Mouse (Mus musculus) kidney, embryonic 16.5 days (tissue): ENCODE data around the gene Slc18a3. TPM values are rescaled to one million over a fixed set of nuclear protein-coding genes. Genes with fewer than 3 reads are reported as not detected.

Source experiments
- ATAC-seq: fragments of 200-750 bp; cut with Nextera tagmentation; 2 replicates; pipeline ENCODE4 v1.8.0; 2017; ENCODE audit warnings: moderate TSS enrichment; ENCODE audit not compliant: low FRiP score, low TSS enrichment
- H3K27ac ChIP-seq: fragments of 300-500 bp; sonication (generic); 2 replicates; pipeline ENCODE4 v1.5.1; 2014; ENCODE audit warnings: low read length
- H3K27me3 ChIP-seq: fragments of 300-500 bp; sonication (generic); 2 replicates; pipeline ENCODE4 v1.6.1; 2014; ENCODE audit warnings: low read length, control low read depth, mixed read lengths; ENCODE audit not compliant: insufficient read depth
- H3K36me3 ChIP-seq: fragments of 300-500 bp; sonication (generic); 2 replicates; pipeline ENCODE4 v1.6.1; 2014; ENCODE audit warnings: low read length, control low read depth, mixed read lengths; ENCODE audit not compliant: insufficient read depth
- H3K4me1 ChIP-seq: fragments of 300-500 bp; sonication (generic); 2 replicates; pipeline ENCODE4 v1.6.1; 2014; ENCODE audit warnings: low read length, control low read depth, mixed read lengths; ENCODE audit not compliant: insufficient read depth
- H3K4me2 ChIP-seq: fragments of 300-500 bp; sonication (generic); replicated peaks from 2 replicates; pipeline ENCODE4 v1.6.1; 2014; ENCODE audit warnings: low read depth, low read length
- H3K4me3 ChIP-seq: fragments of 300-500 bp; sonication (generic); 2 replicates; pipeline ENCODE4 v1.5.1; 2014; ENCODE audit warnings: mild to moderate bottlenecking, low read length
- H3K9ac ChIP-seq: fragments of 300-500 bp; sonication (generic); replicated peaks from 2 replicates; pipeline ENCODE4 v1.6.1; 2014; ENCODE audit warnings: low read length
- H3K9me3 ChIP-seq: fragments of 300-500 bp; sonication (generic); 2 replicates; pipeline ENCODE4 v1.6.1; 2016; ENCODE audit warnings: low read length, control low read depth
- WGBS: fragments of 180-500 bp; shearing (Covaris S2); extraction: QIAGEN DNeasy Blood & Tissue Kit; methylation state at CpG from one replicate; pipeline ENCODE4 v1.1.7; 2014; 5-methylcytosine and 5-hydroxymethylcytosine counted together
- polyA plus RNA-seq: library from polyadenylated mRNA; unstranded; fragments of >200 nt; fragmentation: Nextera tagmentation; extraction: Ambion mirVana; gene quantifications from 2 replicates; pipeline ENCODE4 v1.2.1, GENCODE M21; 2015

Slc18a3 gene
- polyA plus RNA-seq, 1 experiment from 2014 or later = 0.29 TPM

DNA sequence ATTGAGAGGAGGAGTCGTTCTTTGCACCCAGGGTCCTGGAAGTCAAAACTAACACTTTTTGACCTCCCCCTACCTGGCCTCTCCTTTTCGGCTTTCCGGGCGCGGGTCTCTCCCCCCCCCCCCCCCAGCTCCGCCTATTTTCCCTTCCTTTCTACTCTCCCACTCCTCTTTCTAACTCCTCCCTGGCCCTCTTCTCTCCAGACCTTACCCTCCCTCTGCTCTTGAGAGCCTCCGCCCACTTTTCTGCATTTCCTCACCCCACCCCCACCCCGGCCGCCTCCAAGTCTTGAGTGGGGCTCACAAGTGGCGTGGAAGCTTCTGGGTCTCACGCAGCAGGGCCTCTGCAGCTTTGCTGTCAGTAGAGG is 838 bp upstream of the Slc18a3 start:
- H3K9ac ChIP-seq = no peak overlapping the region
- WGBS = 2% methylated on average over 6 of the region's 11 CpGs
- no peak for ATAC-seq
- no peak overlapping the region for H3K27ac ChIP-seq
- no peak overlapping the region for H3K4me3 ChIP-seq
- no peak overlapping the region; the same call in 1 of the 2 replicates for H3K4me2 ChIP-seq
- H3K27me3 ChIP-seq = peaks cover 70% of the 10 kb centered on the region
- no peaks in the 10 kb centered on the region for H3K36me3 ChIP-seq
- H3K4me1 ChIP-seq = no peaks in the 10 kb centered on the region
- H3K9me3 ChIP-seq = no peaks in the 10 kb centered on the region

DNA sequence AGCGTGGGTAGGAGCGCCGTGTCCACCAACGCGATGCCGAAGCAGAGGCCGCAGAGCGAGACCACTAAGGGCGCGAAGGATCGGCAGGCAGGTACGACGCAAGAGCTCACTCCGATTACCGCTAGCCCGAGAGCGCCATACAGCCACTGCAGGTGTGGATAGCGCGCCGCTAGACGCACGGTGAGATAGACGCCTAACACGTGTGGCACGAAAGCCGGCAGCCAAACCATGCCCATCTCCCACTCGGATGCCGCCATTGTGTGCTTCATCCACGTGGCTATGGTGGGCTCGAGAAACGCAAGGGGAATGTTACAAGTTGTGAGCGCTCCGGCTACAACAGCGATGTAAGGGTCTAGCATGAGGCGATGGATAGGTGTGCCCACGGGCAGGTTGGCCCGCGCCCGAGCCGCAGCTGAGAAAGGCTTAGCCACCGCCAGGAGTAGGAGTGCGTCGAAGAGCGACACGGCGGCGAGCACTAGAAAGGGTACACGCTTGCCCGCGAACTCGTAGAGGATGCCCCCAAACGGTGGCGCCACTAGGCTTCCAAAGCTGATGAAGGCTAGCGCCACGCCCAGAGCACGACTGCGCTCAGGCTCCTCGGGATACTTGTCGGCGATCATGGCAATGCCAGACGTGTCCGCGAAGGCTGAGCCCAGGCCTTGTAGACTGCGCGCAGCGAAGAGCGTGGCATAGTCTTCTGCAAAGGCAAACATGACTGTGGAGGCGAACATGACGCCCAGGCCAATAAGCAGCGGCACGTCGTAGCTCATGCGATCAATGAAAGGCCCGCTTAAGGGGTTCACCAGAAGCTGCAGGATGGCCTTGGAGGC is 1.2 kb downstream of the Slc18a3 start:
- 3% methylated on average over 74 of the region's 74 CpGs for WGBS

DNA sequence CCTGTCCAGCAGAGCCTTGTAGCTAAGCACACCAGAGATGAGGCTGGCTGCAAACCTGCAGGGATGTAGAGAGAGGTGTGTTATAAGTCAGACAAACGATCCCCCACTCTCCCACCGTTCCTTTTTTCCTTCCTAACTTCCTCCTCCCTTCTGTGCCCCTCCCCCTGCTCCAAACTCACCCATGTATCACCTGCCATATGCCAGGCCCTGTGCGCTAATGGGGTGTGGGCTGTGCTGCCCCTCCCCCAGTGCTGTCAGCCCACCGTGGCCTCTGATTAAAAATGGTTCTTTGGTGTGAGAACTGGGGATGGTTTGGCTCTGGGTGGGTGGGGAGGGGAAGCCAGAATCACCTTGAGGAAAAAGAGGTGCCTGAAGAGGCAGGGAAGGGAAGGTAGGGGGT is 12.1 kb downstream of the Slc18a3 start:
- Histone ChIP-seq H3K4me1 (no peaks in the 10 kb centered on the region), H3K9me3 (no peaks in the 10 kb centered on the region), H3K4me3 (no peak overlapping the region), H3K4me2 (no peak overlapping the region), H3K27ac (no peak overlapping the region), H3K9ac (no peak overlapping the region), H3K27me3 (peaks cover 12% of the 10 kb centered on the region), H3K36me3 (no peaks in the 10 kb centered on the region)
- 8% methylated on average over 4 of the region's 4 CpGs for WGBS
- ATAC-seq = no peak

More for the DNA sequence above, 1.2 kb downstream of the Slc18a3 start:
- no peak for ATAC-seq
- no peaks in the 10 kb centered on the region for H3K36me3 ChIP-seq
- no peak overlapping the region for H3K9ac ChIP-seq
- no peak overlapping the region for H3K27ac ChIP-seq
- H3K4me3 ChIP-seq = no peak overlapping the region; the same call in 1 of the 2 replicates
- peaks cover 91% of the 10 kb centered on the region for H3K27me3 ChIP-seq
- no peak overlapping the region for H3K4me2 ChIP-seq
- H3K9me3 ChIP-seq = no peaks in the 10 kb centered on the region
- H3K4me1 ChIP-seq = no peaks in the 10 kb centered on the region

DNA sequence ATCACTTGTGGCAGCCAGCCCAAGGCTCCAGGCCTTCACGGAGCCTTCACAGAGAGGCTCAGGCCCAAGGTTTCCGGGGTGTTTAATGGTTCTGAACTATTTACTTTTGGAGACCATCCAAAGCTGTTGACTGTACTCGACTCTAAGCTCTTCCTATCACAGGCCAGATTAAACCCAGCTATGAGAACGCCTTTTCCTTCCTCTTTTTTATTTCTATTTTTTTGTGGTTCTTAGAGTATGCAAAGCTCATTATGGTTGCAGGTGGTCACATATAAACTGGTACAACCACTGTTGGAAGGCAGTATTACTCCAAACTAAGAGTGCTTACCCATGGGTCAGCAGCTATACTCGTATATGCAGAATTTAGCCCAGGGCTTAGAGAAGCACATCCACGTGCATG is 17.7 kb downstream of the Slc18a3 start:
- 82% methylated on average over 6 of the region's 6 CpGs for WGBS
- no peaks in the 10 kb centered on the region for H3K4me1 ChIP-seq
- ATAC-seq = no peak
- H3K27me3 ChIP-seq = no peaks in the 10 kb centered on the region
- no peak overlapping the region for H3K27ac ChIP-seq
- no peaks in the 10 kb centered on the region for H3K9me3 ChIP-seq
- no peak overlapping the region for H3K4me2 ChIP-seq
- no peak overlapping the region for H3K4me3 ChIP-seq
- H3K36me3 ChIP-seq = no peaks in the 10 kb centered on the region
- H3K9ac ChIP-seq = no peak overlapping the region

DNA sequence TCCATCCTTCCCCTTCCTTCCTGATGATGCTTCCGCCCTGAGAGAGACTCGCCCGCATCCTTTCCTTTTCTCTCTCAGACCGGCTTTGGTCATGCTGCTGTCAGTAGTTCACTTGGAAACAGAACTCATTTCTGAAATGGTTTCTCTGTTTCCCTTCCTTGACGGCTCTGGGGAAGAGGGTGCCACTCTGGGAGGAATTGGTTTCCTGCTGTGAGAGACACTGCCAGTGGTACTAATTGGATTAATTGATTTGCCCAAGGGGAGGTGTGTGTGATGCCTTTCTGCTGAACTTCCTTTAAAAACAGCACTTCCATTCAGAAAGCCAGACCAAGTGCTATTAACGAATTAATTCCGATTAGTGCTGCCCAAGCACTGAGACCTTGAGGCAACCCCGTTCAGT is 21.2 kb downstream of the Slc18a3 start:
- no peak for ATAC-seq
- WGBS = 48% methylated on average over 8 of the region's 8 CpGs

DNA sequence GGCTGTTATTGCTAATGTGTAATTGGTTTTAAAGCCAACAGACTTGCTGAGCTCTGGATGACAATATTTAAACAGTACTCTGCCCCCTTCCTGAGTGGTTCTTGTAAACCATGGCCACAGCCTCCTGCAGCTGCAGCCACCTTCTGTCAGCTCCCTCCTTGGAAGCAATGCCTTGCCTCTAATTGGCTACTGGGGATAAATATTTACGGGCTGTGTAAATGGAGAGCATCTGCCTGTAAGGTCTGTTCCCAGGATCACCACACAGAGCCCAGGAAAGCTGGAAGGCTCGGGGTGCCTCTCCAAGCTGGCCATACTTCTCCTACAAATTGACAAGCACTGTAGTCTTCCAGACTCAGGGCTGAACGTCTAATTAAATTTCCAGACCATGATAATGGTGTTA is 24.9 kb downstream of the Slc18a3 start:
- no peak overlapping the region for H3K27ac ChIP-seq
- H3K36me3 ChIP-seq = no peaks in the 10 kb centered on the region
- H3K9ac ChIP-seq = no peak overlapping the region
- no peak for ATAC-seq
- no peak overlapping the region for H3K4me2 ChIP-seq
- H3K4me1 ChIP-seq = no peaks in the 10 kb centered on the region
- H3K27me3 ChIP-seq = no peaks in the 10 kb centered on the region
- H3K4me3 ChIP-seq = no peak overlapping the region
- no peaks in the 10 kb centered on the region for H3K9me3 ChIP-seq
- WGBS = 27% methylated on average over 3 of the region's 3 CpGs

More for the DNA sequence above, 21.2 kb downstream of the Slc18a3 start:
- no peaks in the 10 kb centered on the region for H3K9me3 ChIP-seq
- no peak overlapping the region for H3K9ac ChIP-seq
- no peaks in the 10 kb centered on the region for H3K36me3 ChIP-seq
- H3K27ac ChIP-seq = no peak overlapping the region
- no peaks in the 10 kb centered on the region for H3K4me1 ChIP-seq
- no peak overlapping the region for H3K4me3 ChIP-seq
- no peak overlapping the region for H3K4me2 ChIP-seq
- no peaks in the 10 kb centered on the region for H3K27me3 ChIP-seq

DNA sequence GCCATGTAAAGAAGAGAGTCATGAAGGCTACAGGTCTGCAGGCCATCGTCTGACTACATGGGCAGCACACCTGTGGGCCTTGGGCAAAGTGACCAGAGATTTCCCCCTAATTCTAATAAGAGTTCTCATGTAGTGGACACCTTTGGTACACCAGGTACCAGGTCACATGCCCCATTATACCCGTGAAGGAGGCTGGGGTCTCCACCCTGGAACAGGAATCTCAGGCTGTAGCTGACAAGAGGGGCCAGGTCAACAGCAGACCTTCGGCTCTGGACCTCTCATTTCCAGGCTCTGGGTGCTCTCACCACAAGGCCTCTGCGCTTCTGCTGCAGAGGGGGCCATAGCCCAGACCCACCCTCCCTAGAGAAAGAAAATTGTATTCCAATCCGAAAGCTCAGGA is 25.3 kb downstream of the Slc18a3 start:
- H3K27ac ChIP-seq = no peak overlapping the region
- no peaks in the 10 kb centered on the region for H3K9me3 ChIP-seq
- H3K4me1 ChIP-seq = no peaks in the 10 kb centered on the region
- no peak for ATAC-seq
- no peak overlapping the region for H3K4me2 ChIP-seq
- H3K4me3 ChIP-seq = no peak overlapping the region
- no peaks in the 10 kb centered on the region for H3K36me3 ChIP-seq
- WGBS = 72% methylated on average over 5 of the region's 5 CpGs
- no peak overlapping the region for H3K9ac ChIP-seq
- H3K27me3 ChIP-seq = no peaks in the 10 kb centered on the region

DNA sequence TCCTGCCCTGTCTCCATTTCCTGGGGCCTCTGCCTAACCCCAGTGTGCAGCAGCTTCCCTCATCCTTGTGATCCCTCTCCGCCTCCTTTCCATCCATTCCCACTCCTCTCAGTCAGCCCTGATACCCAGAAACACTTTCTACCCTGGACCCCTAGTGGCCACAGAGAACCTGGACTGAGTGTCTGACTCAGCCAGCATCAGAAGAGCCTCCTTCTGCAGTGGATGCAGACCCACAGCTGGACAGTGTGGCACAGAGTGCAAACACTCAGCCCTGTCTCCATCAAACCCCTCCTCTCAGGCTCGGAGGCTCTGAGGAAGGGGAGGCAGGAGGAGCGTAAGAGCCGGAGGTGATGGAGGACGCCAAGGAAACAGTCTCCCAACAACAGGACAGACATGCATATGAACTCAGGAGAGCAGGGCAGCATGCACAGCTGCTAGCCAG is 27.3 kb downstream of the Slc18a3 start:
- ATAC-seq = no peak
- 49% methylated on average over 5 of the region's 5 CpGs for WGBS
- H3K27ac ChIP-seq = no peak overlapping the region

DNA sequence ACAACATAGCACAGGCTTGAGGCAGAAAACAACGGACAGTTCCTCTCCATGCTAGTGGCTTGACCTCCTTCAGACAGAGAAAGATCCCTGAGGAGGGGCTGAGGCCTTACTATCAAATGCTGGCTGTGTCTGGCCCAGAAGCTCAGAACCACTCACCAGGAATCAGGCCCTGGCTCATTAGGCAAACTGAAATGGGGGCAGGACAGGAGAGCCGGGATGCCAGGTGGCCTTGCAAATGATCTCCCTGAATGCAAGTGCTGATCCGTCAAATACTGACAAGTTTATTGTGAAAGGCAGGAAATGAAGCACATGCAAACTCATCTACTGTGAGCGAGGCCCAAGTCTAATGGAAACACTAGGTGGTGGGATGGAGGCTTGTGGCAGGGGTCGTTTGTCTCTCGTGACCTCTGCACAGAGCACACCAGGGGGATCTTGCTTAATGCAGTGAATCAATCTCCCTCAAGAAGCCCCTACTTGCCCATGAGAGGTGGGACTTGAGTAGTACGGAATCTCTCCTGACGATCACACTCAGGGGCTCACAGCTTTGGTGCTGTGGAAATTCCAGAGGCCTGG is 35.5 kb downstream of the Slc18a3 start:
- Histone ChIP-seq H3K4me2 (no peak overlapping the region), H3K9me3 (no peaks in the 10 kb centered on the region), H3K9ac (no peak overlapping the region), H3K36me3 (no peaks in the 10 kb centered on the region), H3K4me3 (no peak overlapping the region), H3K4me1 (no peaks in the 10 kb centered on the region), H3K27ac (no peak overlapping the region), H3K27me3 (no peaks in the 10 kb centered on the region)
- peak; percentile 42; the same call in 1 of the 2 replicates for ATAC-seq
- 16% methylated on average over 8 of the region's 8 CpGs for WGBS

More for the DNA sequence above, 27.3 kb downstream of the Slc18a3 start:
- no peaks in the 10 kb centered on the region for H3K9me3 ChIP-seq
- H3K27me3 ChIP-seq = no peaks in the 10 kb centered on the region
- no peak overlapping the region for H3K4me2 ChIP-seq
- no peaks in the 10 kb centered on the region for H3K4me1 ChIP-seq
- H3K4me3 ChIP-seq = no peak overlapping the region
- H3K36me3 ChIP-seq = no peaks in the 10 kb centered on the region
- no peak overlapping the region for H3K9ac ChIP-seq

DNA sequence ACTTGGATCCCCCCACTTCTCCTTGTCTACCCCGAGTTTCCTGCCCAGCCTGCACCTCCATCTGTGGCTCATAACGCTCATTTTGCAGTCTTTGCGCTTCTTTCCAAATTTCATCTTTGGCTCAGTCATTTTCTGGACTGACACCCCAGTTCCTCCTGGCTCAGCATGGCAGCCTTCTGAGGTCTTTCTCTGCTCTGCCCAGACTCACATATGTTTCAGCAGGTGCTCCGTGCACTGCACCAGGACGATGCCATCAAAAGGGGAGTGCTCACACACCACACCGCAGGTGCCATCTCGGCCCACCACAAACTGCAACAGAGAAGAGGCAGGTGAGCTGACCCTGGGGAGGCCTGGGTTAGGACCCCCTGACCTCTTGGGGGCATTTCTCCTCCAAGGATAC is 40.7 kb downstream of the Slc18a3 start:
- no peak for ATAC-seq
- no peaks in the 10 kb centered on the region for H3K9me3 ChIP-seq
- no peak overlapping the region for H3K27ac ChIP-seq
- H3K36me3 ChIP-seq = no peaks in the 10 kb centered on the region
- no peak overlapping the region for H3K9ac ChIP-seq
- no peaks in the 10 kb centered on the region for H3K4me1 ChIP-seq
- no peak overlapping the region for H3K4me2 ChIP-seq
- 90% methylated on average over 7 of the region's 7 CpGs for WGBS
- H3K4me3 ChIP-seq = no peak overlapping the region
- no peaks in the 10 kb centered on the region for H3K27me3 ChIP-seq
